Comparison of ENCODE assay signal across 21 mouse cellular contexts in genomic region chr7:40067378-40067777, GRCm38 (mm10).
"Had no signal": no experiment of that assay in that cellular context is flagged by ENCODE, and none has a peak within 500 bp of the region (broad histone marks: within the 10 kb centered on the region; RNA-seq: fewer than 3 reads in every experiment).

No protein-coding gene starts in this region.

- H3K4me3 ChIP-seq: gastrocnemius, adult 2 months; heart, embryonic 12.5 days; hindbrain, embryonic 13.5 days; hindbrain, embryonic 15.5 days; kidney, embryonic 15.5 days; layer of hippocampus, adult 2 months; left cerebral cortex, adult 2 months; limb, embryonic 10.5 days; limb, embryonic 12.5 days; liver, embryonic 13.5 days had no signal

- H3K27me3 ChIP-seq: heart, embryonic 12.5 days; hindbrain, embryonic 13.5 days; hindbrain, embryonic 15.5 days; kidney, embryonic 15.5 days; limb, embryonic 12.5 days; liver, embryonic 13.5 days had no signal

- DNase-seq: forebrain, postnatal 0 days; gastrocnemius, adult 2 months; gastrocnemius, postnatal 10 days; gastrocnemius, postnatal 25 days; kidney, adult 11 months; kidney, adult 2 months; kidney, adult 9 months; kidney, postnatal 25 days; kidney, postnatal 4 days; liver; liver, embryonic 13.5 days had no signal

- H3K4me1 ChIP-seq: heart, embryonic 12.5 days; hindbrain, embryonic 13.5 days; hindbrain, embryonic 15.5 days; kidney, embryonic 15.5 days; limb, embryonic 10.5 days; limb, embryonic 12.5 days; liver, embryonic 13.5 days had no signal

- H3K27ac ChIP-seq: gastrocnemius, adult 2 months; hindbrain, embryonic 13.5 days; hindbrain, embryonic 15.5 days; hindbrain, postnatal 0 days; kidney, embryonic 15.5 days; kidney, postnatal 0 days; layer of hippocampus, adult 2 months; left cerebral cortex, adult 2 months; limb, embryonic 10.5 days; limb, embryonic 12.5 days; liver, embryonic 13.5 days had no signal

- H3K9ac ChIP-seq: forebrain, postnatal 0 days; heart, embryonic 12.5 days; hindbrain, embryonic 13.5 days; hindbrain, embryonic 15.5 days; kidney, embryonic 15.5 days; limb, embryonic 12.5 days; liver, embryonic 13.5 days had no signal

- H3K36me3 ChIP-seq: heart, embryonic 12.5 days; hindbrain, embryonic 13.5 days; hindbrain, embryonic 15.5 days; kidney, embryonic 15.5 days; limb, embryonic 10.5 days; limb, embryonic 12.5 days; liver, embryonic 13.5 days had no signal
